Mouse (Mus musculus) liver, embryonic 18 days (tissue): ENCODE results near the gene Ripor1. TPM values are rescaled to one million over a fixed set of nuclear protein-coding genes. Genes with fewer than 3 reads are reported as not detected.

Source experiments
- polyA plus RNA-seq: library from polyadenylated mRNA; depleted of rRNA; stranded (reverse); fragments of >200 nt; gene quantifications from 2 replicates; pipeline ENCODE4 v1.2.3, GENCODE M21; 2012; rRNA removed

Ripor1 gene
- polyA plus RNA-seq: 3.9 and 5.0 TPM in 2 replicates

GRCm38 (mm10) chr8:105604804-105605381 is at the start of gene Ripor1:
Ripor1 (plus strand) TSS chr8:105605255.

DNA sequence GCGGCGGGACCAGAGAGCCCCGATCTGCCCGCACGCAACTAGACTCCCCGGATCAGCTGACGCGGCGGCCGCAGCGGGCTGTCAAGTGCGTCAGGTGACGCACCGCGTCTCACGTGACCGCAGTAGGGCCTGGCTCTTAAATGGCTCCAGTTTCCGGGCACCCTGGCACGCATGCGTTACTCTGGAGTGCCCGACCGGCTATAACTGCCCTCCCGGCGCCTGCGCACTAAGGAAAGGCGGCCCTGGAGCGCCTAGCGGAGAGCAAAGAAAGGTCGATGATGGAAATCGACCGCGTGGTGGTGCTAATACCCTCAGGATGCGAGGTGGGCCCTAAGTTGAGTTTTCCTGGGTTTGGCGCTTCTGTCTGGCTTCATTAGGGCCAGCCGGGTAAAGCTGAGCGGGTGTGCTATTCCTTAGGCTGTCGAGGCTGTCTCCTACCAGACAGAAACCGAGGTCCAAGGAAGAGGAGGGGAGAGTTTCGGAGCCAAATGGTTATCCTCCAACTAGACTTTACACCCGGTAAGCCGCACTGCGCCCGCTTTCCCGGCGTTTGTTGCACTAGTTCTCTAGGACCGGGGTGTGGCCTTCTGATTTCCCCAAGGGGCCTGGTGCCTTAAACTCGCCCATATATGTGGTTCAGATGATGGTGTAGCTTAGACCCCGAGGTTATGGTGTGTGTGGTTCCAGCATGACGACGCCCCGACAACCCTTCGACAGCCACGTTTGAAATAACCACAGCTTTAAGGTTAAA is 38.9 kb upstream of the Ripor1 start, which contains the start of gene Atp6v0d1:
Gene Atp6v0d1, minus strand, starts transcription at position 96 of the 751 bp plus-strand sequence.

DNA sequence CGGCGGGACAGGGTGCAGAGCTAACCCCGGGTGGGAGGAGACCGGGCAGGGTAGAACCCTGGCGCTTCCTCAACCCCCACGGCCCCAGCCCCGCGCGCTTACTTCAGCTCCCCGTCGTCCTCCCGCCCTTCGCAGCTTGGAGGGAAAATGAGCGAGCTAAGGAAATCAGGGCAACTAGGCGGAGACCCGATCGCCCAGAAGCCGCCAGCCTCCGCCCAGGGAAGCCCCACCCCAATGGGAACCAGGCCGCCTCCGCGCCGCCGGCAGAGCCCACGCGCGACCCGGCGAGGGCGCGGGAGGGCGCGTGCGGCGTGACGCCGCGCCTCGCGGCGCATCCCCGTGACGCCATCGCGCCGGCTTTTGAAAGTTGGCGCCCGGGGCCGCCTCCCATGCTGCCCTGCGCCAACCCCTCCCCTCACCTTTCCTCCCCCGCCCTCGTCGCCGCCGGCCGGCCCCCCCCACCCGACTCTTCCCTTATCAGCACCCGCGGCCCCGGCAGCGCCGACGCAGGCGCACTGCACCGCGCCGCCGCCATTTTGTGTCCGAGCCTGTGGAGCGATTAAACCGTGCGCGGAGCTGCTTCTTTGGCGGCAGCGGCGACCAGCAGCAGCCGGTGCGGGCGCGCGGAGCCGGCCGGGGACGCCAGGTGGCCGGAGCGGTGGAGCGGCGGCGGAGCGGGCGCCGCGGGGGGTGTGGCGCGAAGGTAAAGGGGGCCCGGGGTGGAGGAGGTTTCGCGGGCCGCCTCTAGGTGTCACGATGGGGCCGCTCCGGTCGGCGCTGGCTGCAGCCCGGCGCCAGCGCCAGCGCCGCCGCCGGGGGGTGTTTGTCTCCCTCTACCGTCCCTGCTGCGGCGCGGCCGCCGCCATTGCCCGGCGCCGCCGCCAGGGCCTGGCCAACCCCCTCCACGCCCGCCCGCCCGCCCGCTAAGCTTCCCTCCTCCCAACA is 31.2 kb downstream of the Ripor1 start, which contains the start of gene Ctcf:
Gene Ctcf, plus strand, starts transcription at position 551 of the 945 bp plus-strand sequence.

GRCm38 (mm10) chr8:105636963-105637510 is 32.0 kb downstream of the Ripor1 start, which contains the start of gene Agrp:
Agrp (minus strand) TSS chr8:105637393.

Other genes with a start within 250 kb of the Ripor1 start
- 0.07 and 0.12 TPM in 2 replicates for gene Plekhg4, start 232.0 kb upstream of the Ripor1 start, polyA plus RNA-seq
- 0.01 TPM in 2 replicates for gene Kctd19, start 191.8 kb upstream of the Ripor1 start, polyA plus RNA-seq
- 0.07 and 0.08 TPM in 2 replicates for gene Lrrc36, start 191.7 kb upstream of the Ripor1 start, polyA plus RNA-seq
- 1.7 and 2.6 TPM in 2 replicates for gene Tppp3, start 133.7 kb upstream of the Ripor1 start, polyA plus RNA-seq
- gene Zdhhc1, start 108.4 kb upstream of the Ripor1 start, polyA plus RNA-seq: 3.3 and 3.8 TPM in 2 replicates
- gene Hsd11b2, start 86.5 kb upstream of the Ripor1 start, polyA plus RNA-seq: 0.28 and 0.29 TPM in 2 replicates
- 46.7 and 48.1 TPM in 2 replicates for gene Atp6v0d1, start 39.2 kb upstream of the Ripor1 start, polyA plus RNA-seq
- 12.4 and 14.0 TPM in 2 replicates for gene Ctcf, start 31.3 kb downstream of the Ripor1 start, polyA plus RNA-seq
- gene Agrp, start 32.1 kb downstream of the Ripor1 start, polyA plus RNA-seq: not detected in 2 replicates
- 1.8 TPM in 2 replicates for gene Carmil2, start 81.0 kb downstream of the Ripor1 start, polyA plus RNA-seq
- 8.9 and 10.0 TPM in 2 replicates for gene Acd, start 95.8 kb downstream of the Ripor1 start, polyA plus RNA-seq
- 4.9 and 5.3 TPM in 2 replicates for gene Pard6a, start 95.9 kb downstream of the Ripor1 start, polyA plus RNA-seq
- not detected in 2 replicates for gene 4933405L10Rik, start 102.4 kb downstream of the Ripor1 start, polyA plus RNA-seq
- gene Enkd1, start 103.0 kb downstream of the Ripor1 start, polyA plus RNA-seq: 4.3 and 5.1 TPM in 2 replicates
- 1.3 and 1.4 TPM in 2 replicates for gene Gfod2, start 153.4 kb downstream of the Ripor1 start, polyA plus RNA-seq
- gene Ranbp10, start 222.1 kb downstream of the Ripor1 start, polyA plus RNA-seq: 35.8 and 39.9 TPM in 2 replicates
- 0.05 and 0.08 TPM in 2 replicates for gene Tsnaxip1, start 222.5 kb downstream of the Ripor1 start, polyA plus RNA-seq
- 13.7 and 15.3 TPM in 2 replicates for gene Cenpt, start 248.0 kb downstream of the Ripor1 start, polyA plus RNA-seq
- gene Thap11, start 249.9 kb downstream of the Ripor1 start, polyA plus RNA-seq: 20.3 TPM in 2 replicates